Mouse (Mus musculus): ENCODE data around the gene Nrros.
"Not testable (repeated sequence)": the region's sequence is repeated elsewhere in the genome, so short reads cannot be mapped to it uniquely, and the experiment has no call there.

The Nrros gene

DNA sequence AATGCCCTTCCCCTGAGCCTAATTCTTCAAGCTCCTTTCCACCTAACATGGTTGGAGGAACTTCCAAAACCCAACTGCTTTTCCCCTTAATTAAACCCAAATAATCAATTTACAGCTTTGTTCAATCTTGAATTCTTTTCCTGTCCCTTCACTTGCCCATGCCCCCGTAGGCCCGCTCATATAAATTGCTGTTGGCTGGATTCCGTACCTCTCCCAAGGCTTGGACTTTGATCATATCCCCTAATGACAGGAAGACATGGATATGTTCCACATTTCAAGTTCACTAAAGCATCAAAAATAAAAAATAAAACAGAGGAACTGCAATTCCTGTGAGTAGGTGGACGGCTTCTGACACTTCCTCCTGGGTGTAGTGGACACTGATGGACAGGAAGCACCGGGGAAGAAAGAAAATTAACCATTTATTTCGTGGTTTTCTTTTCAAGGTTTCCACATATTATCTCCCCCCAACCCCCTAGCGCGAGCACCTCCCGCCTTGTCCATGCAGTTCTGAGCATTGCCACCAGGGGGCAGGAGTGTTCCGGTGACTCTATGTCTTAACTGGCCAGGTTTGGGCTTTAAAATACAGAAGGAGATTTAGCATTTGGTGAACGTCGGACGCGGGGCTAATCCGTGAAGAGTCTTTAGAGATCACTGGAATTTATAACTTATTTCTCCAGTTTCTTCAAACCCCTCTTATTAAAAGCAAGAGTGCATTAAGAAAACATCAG lies 50.3 kb downstream of the Nrros start:
- DNase-seq (ENCODE audit: low spot score): peak; percentile 80

DNA sequence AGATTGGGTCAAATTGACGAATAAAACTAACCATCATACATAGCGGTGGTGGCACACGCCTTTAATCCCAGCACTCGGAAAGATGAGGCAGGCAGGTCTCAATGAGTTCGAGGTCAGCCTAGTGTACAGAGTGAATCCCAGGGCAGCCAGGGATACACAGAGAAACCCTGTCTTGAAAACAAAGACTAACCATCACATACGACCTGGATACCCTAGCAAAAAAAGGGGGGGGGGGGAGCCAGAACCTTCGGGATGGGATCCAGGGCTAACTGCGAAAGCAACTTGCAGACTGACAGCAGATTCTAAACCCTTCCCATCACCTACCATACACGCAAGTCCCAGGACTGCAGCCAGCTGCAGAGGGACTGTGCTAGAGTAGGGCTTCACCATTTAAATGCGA lies 51.0 kb downstream of the Nrros start:
- no peak for DNase-seq (ENCODE audit: low spot score)

DNA sequence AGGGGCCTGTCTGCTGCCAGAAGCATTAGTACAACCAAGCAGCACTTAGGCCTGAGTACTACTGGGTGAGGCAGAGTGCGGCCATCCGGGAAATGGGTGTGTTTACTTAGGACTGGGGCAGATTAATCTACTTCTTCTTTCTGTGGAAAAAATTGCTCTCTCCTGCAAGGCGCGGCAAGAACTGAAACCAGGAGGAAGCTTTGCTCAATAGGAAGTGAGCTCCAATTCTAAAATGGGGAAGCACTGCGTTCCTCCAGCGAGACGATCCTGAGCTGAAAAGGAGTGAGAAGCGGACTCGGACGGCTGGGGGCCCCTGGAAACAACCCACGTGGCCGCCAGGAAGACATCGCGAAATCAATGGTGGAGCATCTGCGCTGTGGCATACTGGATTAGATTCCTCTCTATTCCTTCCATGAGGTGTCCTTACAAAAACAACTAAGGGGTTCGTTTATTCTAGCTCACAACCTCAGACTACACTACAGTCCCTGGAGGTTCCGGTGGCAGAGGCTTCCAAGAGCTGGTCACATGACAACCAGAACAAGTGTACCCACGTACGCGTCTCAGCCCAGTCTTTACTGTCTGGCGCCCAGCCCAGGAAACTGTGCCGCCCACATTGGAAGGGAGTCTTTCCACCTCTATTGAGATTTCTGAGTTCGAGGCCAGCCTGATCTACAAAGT lies 51.7 kb downstream of the Nrros start:
- DNase-seq (ENCODE audit: low spot score): peak; percentile 66

DNA sequence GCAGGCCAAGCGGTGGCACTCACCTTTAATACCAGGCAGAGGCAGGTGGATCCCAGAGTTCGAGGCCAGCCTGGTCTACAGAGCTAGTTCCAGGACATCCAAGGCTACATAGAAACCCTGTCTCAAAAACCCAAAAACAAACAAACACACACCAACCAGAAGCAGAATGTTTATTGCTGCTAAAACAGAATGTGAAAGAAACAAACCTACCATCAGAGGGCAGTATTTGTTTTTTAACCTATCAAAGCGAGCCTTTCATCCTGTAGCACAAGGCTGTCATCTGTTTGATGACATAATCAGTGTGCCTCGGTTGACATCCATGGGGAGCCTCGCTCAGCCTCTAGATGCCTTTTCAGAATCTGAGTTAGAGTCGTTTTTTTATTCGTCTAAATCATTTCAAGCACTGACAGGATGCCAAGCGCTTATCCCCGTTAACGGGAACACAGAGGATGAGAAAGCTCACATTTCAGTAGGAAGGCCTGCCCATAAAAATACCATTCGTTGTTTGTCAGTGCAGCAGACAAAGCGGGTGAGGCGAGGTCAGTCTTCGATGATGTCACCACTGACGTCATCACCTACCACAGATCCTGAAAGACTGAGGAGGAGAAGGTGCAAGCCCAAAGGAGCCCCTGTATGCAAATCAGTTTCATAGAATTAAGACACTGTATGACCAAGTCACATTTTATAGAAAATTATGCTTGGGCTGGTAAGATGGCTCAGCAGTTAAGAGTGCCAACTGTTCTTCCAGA lies 54.3 kb downstream of the Nrros start:
- no peak for DNase-seq (ENCODE audit: low spot score)

DNA sequence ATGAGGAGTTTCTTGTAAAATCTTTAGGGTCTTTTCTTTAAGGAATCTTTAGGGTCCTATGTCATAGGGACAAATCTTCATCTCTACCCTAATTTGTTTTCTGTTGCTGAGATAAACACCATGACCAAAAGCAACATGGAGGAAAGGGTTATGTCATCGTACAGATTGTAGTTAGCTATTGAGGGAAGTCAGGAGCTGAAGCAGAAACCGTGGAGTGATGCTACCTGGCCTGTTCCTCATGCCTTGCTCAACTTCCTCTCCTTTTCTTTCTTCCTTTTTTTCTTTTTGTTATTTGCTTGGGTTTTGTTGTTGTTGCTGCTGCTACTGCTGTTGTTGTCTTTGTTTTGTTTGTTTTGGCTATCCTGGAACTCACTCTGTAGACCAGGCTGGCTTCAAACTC lies 56.8 kb downstream of the Nrros start:
- DNase-seq (ENCODE audit: low spot score): no peak

DNA sequence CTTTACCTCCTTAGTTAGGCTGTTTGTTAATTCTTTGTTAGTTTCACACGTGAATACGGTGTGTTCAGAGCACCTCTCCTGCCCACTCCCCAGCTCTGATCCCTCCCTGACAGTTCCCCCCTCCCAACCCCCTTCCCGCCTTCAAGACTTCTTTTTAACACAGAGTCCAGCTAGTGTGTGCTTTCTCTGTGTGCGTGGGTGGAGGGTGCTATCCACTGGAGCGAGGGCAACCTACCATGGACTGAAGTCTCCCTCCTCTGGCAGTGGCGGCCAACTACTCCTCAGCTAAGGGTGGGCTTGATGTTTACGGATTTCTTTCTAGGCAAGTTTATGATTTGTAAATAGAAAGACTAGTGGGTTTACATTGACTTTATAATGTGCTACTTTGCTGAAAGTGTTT lies 57.2 kb downstream of the Nrros start:
- DNase-seq (ENCODE audit: low spot score): no peak

DNA sequence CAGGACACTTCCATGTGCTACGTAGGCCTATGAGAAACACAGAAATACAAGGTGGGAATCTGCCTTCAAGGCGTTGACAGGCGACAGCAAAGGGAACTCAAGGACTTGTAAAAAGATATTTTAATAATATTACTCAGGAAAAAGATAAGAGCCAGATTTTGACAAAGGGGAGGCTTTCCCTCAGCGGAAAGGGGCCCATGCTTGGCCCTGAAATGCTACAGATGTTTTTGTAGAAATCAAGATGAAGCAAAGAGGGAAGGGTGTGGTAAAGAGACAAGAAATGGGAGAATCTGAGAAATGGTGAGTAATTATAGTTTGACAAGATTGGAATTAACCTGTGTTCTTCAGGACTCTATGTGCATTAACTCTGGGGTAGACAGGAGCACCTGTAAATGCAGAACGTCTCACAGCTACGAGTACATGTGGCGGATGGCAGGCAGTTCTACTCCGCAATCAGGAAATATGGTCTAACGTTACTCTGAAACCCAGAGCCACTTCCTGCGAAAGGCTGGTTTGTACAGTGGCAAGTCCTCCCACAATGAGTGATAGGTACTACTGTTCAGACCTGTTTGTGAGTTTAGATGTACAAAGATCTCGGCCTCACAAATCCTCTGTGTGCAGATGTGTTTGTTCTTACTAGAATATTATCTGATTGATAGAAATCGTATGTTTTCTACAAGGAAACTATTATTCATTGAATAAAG lies 57.9 kb downstream of the Nrros start:
- no peak for DNase-seq (ENCODE audit: low spot score)

DNA sequence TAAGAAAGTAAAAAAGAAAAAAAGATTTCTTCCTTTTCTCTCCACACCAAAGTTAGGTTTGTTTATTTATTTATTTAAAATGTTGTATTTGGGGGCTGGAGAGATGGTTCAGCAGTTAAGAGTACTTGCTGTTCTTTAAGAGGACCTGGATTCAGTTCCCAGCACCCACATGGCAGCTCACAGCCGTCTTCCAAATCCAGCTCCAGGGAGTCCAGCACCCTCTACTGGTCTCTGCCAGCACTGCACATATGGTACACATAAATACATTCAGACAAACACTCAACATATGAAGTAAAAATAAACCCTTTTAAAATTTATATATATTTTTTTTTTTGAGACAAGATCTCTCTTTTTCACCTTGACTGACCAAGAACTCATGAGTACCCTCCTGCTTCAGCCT lies 59.7 kb downstream of the Nrros start:
- DNase-seq (ENCODE audit: low spot score): no peak

DNA sequence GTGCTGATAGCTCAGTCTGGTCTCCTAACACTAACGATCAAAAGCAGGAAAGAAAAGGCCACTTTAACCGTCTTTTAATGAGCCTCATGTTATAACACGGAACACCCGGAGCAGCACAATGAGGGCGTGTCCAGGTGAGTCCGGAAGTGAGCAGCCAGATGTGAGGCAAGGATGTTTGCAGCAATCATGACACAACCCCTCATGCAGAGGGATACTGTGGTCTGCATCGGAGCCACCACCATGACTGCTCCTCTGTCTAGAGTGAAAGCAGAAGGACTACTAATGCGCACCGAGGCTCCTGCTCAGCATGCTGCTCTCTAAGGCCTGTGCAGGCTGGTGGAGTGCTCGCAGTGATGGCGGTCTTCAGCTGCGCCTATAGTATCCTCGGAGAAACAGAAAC lies 63.1 kb downstream of the Nrros start:
- DNase-seq (ENCODE audit: low spot score): no peak

DNA sequence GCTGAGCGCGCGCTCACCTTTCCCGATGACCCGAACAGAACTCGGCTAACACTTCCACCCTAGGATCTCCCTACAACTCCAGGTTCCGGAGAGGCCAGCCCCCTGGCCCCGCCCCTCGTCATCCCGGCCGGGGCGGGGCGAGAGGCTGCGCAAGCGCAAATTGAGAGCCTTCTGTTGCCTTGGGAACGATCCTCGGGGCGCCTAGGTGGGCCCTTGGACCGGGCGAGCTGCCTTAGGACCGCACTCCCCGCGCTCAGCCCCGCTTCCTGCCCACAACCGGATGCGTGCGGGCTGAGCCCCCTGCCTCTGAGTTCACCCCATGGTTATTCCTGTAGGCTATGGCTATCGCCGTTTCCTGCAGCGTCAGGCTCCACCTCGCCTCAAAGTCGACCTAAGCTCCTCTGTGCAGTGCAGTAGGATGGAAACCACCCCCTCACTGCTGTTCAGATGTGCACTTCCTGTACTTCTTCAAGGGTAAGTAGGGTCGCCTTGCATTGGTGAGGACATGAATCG lies 65.7 kb downstream of the Nrros start, which contains the start of the genes Pigx and Cep19:
Gene Pigx (minus strand): TSS at position 103 of the 513 bp plus-strand sequence.
Gene Cep19 (plus strand): TSS at position 163 of the 513 bp plus-strand sequence.
- peak; percentile 86 for DNase-seq (ENCODE audit: low spot score)

DNA sequence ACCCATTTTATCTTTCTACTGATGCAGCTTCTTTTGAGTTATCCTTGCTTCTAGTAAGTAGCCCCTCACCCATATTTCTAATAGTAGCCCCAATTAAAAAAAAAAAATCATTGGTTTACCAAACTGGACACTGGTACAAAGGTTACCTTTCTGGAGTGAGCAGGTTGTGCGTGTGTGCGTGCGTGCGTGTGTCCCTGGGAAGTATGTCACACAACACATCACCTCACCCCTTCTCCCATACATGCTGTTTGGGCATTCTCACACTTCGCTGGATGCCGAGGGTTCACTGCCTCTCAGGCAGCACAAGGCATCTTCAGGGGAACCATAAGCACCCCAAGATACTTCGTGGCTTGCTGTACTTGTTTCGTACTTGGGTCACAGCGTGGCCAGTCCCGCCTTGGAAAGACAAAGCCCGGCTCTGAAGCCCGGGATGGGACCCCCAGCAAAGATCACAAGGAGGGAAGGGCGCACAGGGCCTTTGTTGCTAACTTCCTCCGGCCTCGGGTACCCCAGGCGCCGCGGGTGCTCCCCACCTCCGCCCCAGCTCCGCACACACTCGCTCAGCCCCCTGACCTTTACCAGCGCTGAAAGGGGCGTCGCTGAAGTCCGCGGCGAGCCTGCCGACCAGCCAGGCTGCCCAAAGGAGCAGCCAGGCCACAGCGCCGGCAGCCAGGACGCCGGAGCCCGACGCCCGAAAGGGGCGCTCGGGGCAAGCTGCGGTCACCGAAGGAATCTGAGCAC lies 66.3 kb downstream of the Nrros start:
- DNase-seq (ENCODE audit: low spot score): no peak

DNA sequence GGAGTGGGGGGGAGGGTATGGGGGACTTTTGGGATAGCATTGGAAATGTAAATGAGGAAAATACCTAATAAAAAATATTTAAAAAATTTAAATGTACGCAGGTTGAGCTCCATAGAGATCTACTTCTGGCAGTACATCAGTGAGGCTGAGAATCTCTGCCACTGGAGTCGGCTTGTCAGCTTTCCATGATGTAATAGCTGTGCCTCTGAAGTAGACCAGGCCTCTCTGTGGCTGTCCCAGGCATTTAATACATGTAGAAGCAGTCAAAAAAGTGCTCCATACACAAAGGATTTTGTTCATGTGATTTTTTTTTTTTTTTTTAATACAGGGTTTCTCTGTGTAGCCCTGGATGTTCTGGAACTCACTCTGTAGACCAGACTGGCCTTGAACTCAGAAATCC lies 67.6 kb downstream of the Nrros start:
- not testable (repeated sequence) for DNase-seq (ENCODE audit: low spot score)
